Mouse (Mus musculus) adrenal gland, adult 18-20 months (tissue): ENCODE measurements around the gene Wasf2. TPM values are rescaled to one million over a fixed set of nuclear protein-coding genes. Genes with fewer than 3 reads are reported as not detected.

ENCODE experiments used
- DNase-seq, 2 experiments: peaks; one replicate each; pipeline ENCODE4 v3.0.0; 2021 to 2022; ENCODE audit warnings: low spot score in 2 of 2
- total RNA-seq, 2 experiments: library from RNA; stranded (reverse); gene quantifications; 1 replicate in 1 of 2; 2 replicates in 1 of 2; pipeline ENCODE4 v1.2.3; 2021

Gene Wasf2
- total RNA-seq, 2 experiments from 2014 or later, result 97.5 to 102 TPM

GRCm38 (mm10) chr4:133170056-133170524 lies 39.8 kb downstream of the Wasf2 start:
- no peak for DNase-seq

- DNase-seq, result no peak
Observed at GRCm38 (mm10) chr4:133170616-133171015, 40.3 kb downstream of the Wasf2 start.

GRCm38 (mm10) chr4:133172451-133172850 lies 42.1 kb downstream of the Wasf2 start:
- DNase-seq, result no peak

DNA sequence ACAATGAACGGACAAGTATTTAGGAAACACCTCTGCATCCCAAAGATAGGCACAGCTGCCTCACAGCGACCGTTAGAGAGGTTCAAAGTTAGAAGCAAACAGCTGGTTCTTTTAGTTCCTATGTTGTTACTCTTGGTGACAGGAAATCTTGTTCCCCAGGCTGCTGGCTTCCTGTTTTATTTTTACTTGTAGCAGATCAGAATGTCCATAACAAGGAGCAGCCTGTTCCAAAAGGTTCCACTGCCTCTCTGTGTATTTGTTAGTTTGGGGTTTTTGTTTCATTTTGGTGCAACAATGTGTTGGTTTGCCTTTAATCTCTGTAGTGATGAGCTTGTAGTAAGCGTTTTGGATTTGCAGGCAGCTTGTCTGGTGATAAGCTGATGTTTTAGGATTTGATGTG lies 44.1 kb downstream of the Wasf2 start:
- DNase-seq, result no peak

GRCm38 (mm10) chr4:133175274-133175673 lies 45.0 kb downstream of the Wasf2 start:
- DNase-seq, result no peak

- no peak for DNase-seq
Observed at GRCm38 (mm10) chr4:133175998-133176760, 45.9 kb downstream of the Wasf2 start.

DNA sequence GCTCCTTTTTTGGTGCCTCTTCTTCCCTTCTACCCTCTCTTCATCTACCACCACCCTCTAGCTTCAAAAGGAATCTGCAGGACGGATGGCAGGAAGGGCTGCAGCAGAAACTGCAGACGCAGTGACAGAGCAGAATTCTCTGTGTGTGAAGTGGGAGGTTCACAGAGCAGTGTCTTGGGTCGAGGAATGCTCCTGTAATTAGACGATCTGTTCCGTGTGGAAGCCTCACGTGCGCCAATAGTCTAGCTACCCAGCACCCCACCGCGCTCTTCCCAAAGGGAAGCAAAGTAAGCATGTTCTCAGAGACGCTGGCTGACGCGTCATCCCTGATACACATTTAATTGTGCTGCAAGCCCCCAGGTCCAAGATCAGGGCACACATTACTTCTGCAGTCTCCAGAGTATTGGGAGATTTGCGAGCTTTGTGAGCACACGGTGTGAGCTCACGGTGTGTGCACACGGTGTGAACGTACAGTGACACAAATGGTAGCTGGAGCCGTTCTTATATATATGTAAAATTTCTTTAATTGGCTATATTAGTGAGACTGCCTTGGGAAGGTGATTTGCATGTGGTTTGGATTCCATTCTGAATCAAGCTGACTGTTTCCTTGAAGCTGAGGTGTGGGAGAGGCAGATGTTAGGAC lies 46.6 kb downstream of the Wasf2 start:
- no peak for DNase-seq

- no peak for DNase-seq
Observed at GRCm38 (mm10) chr4:133178305-133178704, 48.0 kb downstream of the Wasf2 start.

GRCm38 (mm10) chr4:133179258-133179657 lies 49.0 kb downstream of the Wasf2 start:
- DNase-seq, result no peak

DNA sequence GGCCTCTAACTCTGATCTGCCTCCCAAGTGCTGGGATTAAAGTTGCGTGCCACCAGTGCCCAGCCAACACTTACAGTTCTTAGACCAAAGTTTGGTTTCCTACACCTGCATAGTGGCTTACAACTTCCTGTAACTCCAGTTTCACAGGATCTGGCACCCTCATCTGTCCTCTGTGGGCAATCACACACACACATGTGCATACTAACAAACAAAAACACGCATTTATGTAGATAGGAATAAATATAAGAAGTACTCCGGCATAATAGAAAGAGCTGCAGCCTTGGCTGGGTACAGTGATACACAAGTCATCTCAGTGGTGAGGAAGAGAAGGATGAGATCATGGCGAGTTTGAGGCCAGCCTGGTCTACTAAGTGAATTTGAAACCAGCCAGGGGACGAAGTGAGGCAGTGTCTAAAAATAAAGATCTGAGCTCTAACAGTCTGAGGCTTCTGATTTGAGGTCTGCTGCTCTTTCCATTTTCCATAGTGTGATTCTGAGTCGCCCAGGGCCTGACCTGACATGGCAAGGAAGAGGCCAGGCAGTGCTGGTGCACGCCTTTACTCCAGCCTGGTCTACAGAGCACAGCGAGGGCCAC lies 52.2 kb downstream of the Wasf2 start:
- no peak for DNase-seq

DNA sequence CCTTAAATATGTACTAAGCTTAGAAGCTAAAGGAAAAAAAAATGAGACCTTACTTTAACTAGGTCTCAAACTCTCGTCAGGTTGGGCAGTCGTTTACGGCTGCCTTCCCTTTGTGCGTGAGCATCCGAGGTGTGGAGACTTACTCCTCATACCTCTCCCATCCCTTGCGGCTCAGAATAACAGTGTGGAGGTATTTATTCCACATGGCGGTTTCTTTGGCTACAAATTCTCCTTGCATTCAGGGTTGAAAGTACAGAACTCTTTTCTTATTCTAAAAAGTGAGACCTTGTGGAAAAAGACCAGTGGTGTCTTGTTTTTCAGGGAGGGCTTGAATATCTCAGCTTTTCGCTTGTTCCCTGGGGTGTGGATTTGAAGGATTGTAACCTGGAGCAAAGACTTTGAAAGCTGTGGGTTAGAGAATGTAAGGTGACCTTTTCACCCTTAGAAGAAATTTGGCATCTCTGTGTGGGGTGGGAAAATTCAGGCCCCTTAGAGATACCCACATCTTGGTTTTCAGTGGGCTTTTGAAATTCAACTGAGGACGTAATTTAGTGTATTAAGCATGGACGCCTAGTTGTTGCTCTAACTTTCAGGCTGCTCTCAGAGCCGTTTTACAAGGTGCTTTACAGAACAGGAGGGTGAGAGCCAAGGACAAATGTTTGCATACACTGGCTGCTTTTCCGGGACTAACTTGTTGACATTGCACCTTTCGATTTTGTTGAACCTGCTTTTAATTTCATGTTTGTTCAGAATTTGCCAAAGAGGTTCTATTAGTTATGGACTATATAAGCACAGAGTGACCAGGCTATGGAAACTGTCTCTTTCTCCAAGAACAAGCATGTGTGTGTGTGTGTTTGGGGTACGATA lies 54.0 kb downstream of the Wasf2 start:
- DNase-seq, result no peak

GRCm38 (mm10) chr4:133184898-133185665 lies 54.8 kb downstream of the Wasf2 start:
- DNase-seq, result no peak

DNA sequence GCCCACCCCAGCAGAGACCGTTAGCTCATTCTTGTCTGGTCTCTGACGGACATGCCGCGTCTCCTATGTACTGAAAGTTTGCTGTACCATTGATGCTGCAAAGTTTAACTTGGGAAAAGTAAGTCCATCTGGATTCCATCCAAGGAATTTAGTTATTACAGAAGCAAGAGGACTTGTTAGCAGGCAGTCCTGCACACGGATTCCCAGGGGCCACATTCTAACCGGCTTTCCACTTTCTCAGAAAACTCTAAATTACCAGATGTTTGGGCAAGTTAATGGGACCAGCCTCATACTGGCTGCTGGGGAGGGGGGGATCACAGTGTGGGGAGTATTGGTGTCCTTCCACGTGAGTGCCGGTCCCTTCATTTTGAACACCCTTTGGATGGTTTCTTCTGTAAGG lies 55.6 kb downstream of the Wasf2 start:
- no peak for DNase-seq

- DNase-seq, result no peak
Observed at GRCm38 (mm10) chr4:133186856-133187255, 56.6 kb downstream of the Wasf2 start.

DNA sequence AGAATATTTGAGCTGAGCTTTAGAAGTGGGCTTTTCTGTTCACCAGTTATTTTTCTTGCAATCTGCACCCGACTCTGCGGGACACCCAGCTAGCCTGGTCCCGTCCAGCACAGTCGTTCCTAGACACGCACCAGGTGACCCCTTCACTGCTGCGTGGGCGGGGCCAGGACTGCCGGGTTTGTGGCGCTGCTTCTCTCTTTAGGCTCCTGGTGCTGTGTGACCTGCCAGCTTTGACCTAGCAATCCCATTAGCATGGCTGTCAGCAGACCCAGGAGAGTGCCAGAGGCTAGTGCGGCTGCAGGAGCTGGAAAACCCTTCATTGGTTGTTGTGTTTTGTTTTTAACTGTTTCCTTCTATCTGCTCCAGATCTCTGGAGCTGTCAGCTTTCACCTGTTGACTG lies 59.1 kb downstream of the Wasf2 start:
- DNase-seq, result no peak

- DNase-seq, result no peak
Observed at GRCm38 (mm10) chr4:133194482-133194881, 64.2 kb downstream of the Wasf2 start.

DNA sequence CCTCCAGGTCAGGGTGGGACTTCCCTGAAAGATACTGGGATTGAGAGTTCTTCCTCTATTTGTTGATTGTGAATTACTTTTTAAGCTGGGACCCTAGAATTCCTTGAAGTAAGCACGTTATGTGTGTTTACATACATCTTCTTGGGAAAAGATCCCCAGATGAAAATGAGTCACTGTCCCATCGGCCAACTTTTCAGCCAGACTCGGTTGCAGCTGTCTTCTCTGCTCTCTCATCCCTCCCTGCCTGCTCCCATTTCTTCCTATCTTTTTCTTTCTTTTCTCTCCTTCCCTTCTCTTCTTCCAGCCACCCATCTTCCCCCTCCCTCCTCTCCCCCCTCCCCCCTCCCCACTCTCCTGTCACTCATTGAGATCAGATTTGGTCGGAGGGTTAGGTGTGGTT lies 64.7 kb downstream of the Wasf2 start:
- no peak for DNase-seq

- no peak for DNase-seq
Observed at GRCm38 (mm10) chr4:133196136-133196535, 65.8 kb downstream of the Wasf2 start.

GRCm38 (mm10) chr4:133196852-133197251 lies 66.5 kb downstream of the Wasf2 start:
- no peak for DNase-seq

DNA sequence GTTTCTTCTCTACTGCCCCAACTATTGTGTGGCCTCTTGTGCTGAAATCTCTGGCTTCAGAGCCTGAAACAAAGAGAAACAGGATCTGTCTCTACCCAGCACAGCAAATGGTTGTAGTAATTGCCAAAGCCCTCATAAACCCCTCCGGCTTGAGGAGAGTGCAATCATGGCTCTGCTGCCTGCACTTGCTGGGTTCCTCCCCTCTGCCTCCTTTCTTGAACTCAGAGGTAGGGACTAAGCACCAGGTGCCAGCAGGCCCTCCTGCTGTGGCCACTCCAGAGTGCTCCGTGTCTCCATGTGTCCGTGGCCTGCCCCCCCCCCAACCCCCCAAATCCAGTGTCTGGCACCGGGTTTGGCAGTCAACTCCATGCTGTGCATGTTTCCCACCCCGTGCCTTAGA lies 67.0 kb downstream of the Wasf2 start:
- no peak for DNase-seq
